Mouse (Mus musculus) midbrain, embryonic 11.5 days (tissue): ENCODE data around the gene Ppp1r27. TPM values are rescaled to one million over a fixed set of nuclear protein-coding genes. Genes with fewer than 3 reads are reported as not detected.

Experiments used
- ATAC-seq: fragments of 200-750 bp; cut with Nextera tagmentation; 2 replicates; pipeline ENCODE4 v1.8.0; 2017; ENCODE audit warnings: moderate TSS enrichment, moderate library complexity; ENCODE audit not compliant: low FRiP score
- DNase-seq: peaks from one replicate; pipeline ENCODE4 v3.0.0; 2015; ENCODE audit warnings: low spot score; ENCODE audit errors: missing footprints
- H3K27ac ChIP-seq: fragments of 300-500 bp; sonication (generic); 2 replicates; pipeline ENCODE4 v1.5.1; 2014; ENCODE audit warnings: low read depth, low read length
- H3K27me3 ChIP-seq: fragments of 300-500 bp; sonication (generic); 2 replicates; pipeline ENCODE4 v1.6.1; 2014; ENCODE audit warnings: mild to moderate bottlenecking, low read length, moderate library complexity, mixed read lengths; ENCODE audit not compliant: control insufficient read depth, insufficient read depth
- H3K36me3 ChIP-seq: fragments of 300-500 bp; sonication (generic); 2 replicates; pipeline ENCODE4 v1.6.1; 2014; ENCODE audit warnings: mild to moderate bottlenecking, low read length, moderate library complexity, mixed read lengths; ENCODE audit not compliant: control insufficient read depth, insufficient read depth
- H3K4me1 ChIP-seq: fragments of 300-500 bp; sonication (generic); 2 replicates; pipeline ENCODE4 v1.6.1; 2014; ENCODE audit warnings: low read length; ENCODE audit not compliant: control insufficient read depth, insufficient read depth
- H3K4me2 ChIP-seq: fragments of 300-500 bp; sonication (generic); 2 replicates; pipeline ENCODE4 v1.6.1; 2014; ENCODE audit warnings: mild to moderate bottlenecking, moderate library complexity
- H3K4me3 ChIP-seq: fragments of 300-500 bp; sonication (generic); 2 replicates; pipeline ENCODE4 v1.5.1; 2014; ENCODE audit warnings: low read depth, low read length
- H3K9ac ChIP-seq: fragments of 300-500 bp; sonication (generic); 2 replicates; pipeline ENCODE4 v1.6.1; 2014; ENCODE audit warnings: low read length
- H3K9me3 ChIP-seq: fragments of 300-500 bp; sonication (generic); 2 replicates; pipeline ENCODE4 v1.6.1; 2016; ENCODE audit warnings: low read length; ENCODE audit not compliant: control insufficient read depth
- WGBS: fragments of 180-500 bp; shearing (Covaris S2); extraction: QIAGEN DNeasy Blood & Tissue Kit; methylation state at CpG from one replicate; pipeline ENCODE4 v1.1.7; 2014; 5-methylcytosine and 5-hydroxymethylcytosine counted together
- polyA plus RNA-seq: library from polyadenylated mRNA; unstranded; fragments of >200 nt; fragmentation: Nextera tagmentation; extraction: Ambion mirVana; gene quantifications from 2 replicates; pipeline ENCODE4 v1.2.1, GENCODE M21; 2014

Gene Ppp1r27
- polyA plus RNA-seq, 1 experiment from 2014 or later: not detected

DNA sequence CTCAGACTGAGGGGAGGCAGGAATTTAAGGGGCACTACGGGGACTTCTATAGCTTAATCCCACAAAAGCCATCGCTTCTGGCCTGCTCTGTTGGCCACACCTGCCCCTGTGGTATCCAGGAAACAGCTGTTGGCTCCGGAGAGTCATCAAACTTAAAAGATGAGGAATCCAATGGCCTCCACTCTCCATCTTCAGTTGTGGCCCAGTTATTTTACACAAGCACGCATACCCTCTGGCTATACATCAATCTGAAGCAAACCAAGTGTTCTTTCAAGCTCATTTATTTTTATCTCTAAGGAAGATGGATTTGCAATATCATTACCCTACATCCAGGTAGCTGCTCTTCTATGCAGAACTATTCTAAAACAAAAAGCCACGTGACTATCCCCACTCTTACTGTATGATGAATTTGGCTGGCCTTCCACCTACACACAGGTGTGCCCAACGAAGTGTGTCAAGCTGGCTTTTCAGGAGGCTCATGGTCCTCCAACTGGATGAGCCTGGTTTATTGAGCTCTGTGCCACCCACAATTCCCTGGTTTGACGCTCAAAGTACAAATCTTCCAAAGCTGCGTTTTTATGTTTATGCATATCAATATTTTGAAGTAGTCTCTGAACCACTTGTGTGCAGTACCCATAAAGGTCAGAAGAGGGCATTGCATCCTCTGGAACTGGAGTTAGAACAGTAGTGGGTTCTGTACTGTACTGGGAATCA, 31.5 kb upstream of the Ppp1r27 start:
- H3K27me3 ChIP-seq: no peaks in the 10 kb centered on the region
- H3K9me3 ChIP-seq: no peaks in the 10 kb centered on the region; the same call in 1 of the 2 replicates
- DNase-seq (peak; percentile 89), ATAC-seq (no peak; the same call in 1 of the 2 replicates)
- 70% methylated on average over 8 of the region's 8 CpGs for WGBS
- H3K27ac ChIP-seq: peak overlapping the region; percentile 91
- peaks cover 22% of the 10 kb centered on the region for H3K4me1 ChIP-seq
- peak overlapping the region; percentile 96 for H3K4me2 ChIP-seq
- H3K36me3 ChIP-seq: peaks cover 31% of the 10 kb centered on the region
- peak overlapping the region; percentile 96 for H3K9ac ChIP-seq
- peak overlapping the region; percentile 100 for H3K4me3 ChIP-seq

DNA sequence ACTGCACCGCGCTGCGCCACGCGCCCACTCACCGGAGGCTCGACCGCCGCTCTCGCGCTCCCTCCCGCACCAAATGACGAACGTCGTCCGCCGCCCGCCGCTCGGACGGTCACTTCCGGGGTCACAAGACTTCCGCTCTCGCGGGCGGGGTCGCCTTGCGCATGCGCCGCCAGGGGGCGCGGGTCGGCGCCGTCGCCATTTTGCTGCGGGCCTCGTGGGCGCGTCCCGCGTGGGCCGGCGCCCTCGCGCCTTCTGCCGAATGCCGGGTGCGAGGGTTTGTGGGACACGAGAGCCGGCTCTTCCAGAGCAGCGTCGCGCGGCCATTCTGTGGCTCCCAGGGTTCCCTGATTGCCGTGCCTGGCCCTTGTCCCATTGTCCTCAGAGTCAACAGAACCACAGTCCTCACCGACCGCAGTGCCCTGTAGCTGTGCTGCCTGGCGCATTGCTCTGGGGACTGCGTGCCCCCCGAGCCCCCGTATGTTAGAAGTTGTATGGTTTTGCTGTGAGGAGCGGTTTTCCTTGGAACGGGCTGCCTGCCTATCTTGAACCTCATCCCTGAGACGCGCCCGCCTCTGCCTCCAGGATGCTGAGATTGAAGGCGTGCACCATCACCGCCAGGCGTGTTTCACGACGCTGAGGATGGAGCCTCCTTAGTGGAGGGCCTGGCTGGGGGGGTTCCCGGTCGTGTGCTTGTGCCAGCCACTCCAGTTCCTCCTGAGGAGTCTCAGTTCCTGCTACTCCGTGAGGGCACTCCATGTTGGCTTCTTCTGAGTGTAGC, 30.7 kb upstream of the Ppp1r27 start, which contains the start of gene Arhgdia:
TSS of gene Arhgdia (minus strand) at position 135 of the 778 bp plus-strand sequence.
- peaks cover 22% of the 10 kb centered on the region for H3K4me1 ChIP-seq
- peak within 1 kb of the TSS; percentile 100 for H3K4me3 ChIP-seq
- peak within 1 kb of the TSS; percentile 91 for H3K27ac ChIP-seq
- H3K4me2 ChIP-seq: peak within 1 kb of the TSS; percentile 96
- ATAC-seq (peak; percentile 67), DNase-seq (peak; percentile 99)
- H3K9ac ChIP-seq: peak within 1 kb of the TSS; percentile 96
- H3K9me3 ChIP-seq: no peaks in the 10 kb centered on the region; the same call in 1 of the 2 replicates
- no peaks in the 10 kb centered on the region for H3K27me3 ChIP-seq
- WGBS: 5% methylated on average over 62 of the region's 75 CpGs
- H3K36me3 ChIP-seq: peaks cover 31% of the 10 kb centered on the region

DNA sequence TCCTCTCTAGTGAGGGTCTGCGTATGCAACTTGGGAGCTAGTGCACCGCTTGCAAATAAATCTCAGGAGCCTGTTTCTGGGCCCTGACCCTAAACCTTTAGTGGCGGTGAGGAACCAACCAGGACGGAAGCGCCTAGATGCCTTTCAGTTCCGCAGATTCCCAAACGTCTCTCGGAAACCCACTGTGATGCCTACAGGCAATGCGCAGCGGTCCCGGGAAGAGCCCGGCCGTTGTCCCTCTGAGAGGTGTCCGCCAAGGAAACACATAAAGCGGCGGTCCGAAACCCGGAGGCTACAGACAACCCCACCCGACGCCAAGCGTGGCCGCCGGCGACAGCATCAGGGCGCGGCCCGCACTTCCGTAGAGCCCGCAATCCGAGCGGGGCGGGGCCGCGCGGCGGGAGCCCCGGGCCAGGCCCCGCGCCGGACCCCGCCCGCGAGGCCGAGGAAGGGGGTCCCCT, 30.0 kb upstream of the Ppp1r27 start:
- Histone ChIP-seq H3K4me2 (peak overlapping the region; percentile 96), H3K4me1 (peaks cover 22% of the 10 kb centered on the region), H3K27ac (peak overlapping the region; percentile 91), H3K36me3 (peaks cover 29% of the 10 kb centered on the region), H3K27me3 (no peaks in the 10 kb centered on the region), H3K9ac (peak overlapping the region; percentile 96), H3K4me3 (peak overlapping the region; percentile 100), H3K9me3 (no peaks in the 10 kb centered on the region; the same call in 1 of the 2 replicates)
- WGBS: under 1% methylated on average over 33 of the region's 44 CpGs
- DNase-seq (peak; percentile 93), ATAC-seq (peak; percentile 25; the same call in 1 of the 2 replicates)

DNA sequence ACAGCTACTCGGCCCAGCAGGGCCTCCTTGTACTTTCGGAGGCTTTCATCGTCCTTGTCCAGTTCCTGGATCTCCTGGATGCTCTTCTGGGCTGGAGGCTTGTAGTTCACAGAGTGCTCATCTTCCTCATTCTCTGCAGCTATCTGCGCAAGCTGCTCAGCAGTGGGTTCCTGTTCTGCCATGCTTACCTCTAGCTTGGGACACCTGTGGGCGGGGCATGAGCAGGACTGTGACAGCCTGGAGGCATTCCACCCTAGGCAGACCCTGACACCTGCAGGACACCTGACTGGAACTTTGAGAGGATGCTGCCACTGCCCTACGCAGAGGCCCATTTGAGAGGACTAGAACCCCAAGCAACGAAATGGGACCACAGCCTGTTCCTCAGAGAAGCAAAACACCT, 29.3 kb upstream of the Ppp1r27 start:
- Histone ChIP-seq H3K27me3 (no peaks in the 10 kb centered on the region), H3K4me3 (peak overlapping the region; percentile 100), H3K4me1 (peaks cover 22% of the 10 kb centered on the region), H3K4me2 (peak overlapping the region; percentile 96), H3K27ac (no peak overlapping the region), H3K9me3 (no peaks in the 10 kb centered on the region; the same call in 1 of the 2 replicates), H3K36me3 (peaks cover 25% of the 10 kb centered on the region), H3K9ac (peak overlapping the region; percentile 96)
- no peak for DNase-seq
- WGBS: 65% methylated on average over 7 of the region's 7 CpGs
- ATAC-seq: no peak

DNA sequence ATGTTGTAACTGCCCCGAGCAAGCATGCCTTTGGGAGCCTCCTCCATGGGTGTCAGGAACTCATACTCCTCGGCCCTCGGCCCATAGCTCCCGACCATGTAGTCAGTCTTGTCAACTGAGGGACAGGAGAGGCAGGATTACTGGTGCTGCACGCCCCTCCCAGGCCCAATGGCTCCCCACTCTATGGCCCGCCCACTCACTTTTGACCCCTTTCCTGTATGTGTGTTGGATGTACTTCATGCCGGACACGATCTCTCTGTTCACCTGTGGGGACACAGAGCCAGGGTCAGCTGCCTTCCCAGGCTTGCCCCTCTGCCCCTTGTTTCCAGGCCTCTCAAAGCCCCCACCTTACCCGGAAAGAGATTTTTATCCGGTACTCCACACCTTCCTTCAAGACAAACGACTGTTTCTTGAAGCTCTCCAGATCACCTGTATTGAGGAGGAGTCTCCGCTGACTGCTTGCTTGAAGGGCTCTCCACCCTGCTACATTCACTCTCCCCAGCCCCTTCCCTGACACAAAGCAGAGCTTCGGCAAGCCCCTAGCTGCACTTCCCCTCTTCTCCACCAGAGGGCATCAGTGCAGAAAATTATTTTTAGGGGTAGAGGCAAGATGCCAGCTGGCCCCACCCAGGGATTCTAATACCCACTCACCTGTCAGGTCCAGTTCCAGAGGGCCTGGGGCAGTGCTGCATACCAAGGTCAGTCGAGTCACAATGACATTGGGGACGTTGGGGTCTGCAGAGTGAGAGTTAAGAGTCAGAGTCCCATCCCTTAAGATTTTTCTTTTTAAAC, 28.6 kb upstream of the Ppp1r27 start:
- H3K9me3 ChIP-seq: no peaks in the 10 kb centered on the region; the same call in 1 of the 2 replicates
- H3K4me1 ChIP-seq: peaks cover 22% of the 10 kb centered on the region
- no peak overlapping the region; the same call in 1 of the 2 replicates for H3K27ac ChIP-seq
- H3K4me2 ChIP-seq: peak overlapping the region; percentile 96
- H3K4me3 ChIP-seq: peak overlapping the region; percentile 100
- ATAC-seq (no peak), DNase-seq (peak; percentile 99)
- 68% methylated on average over 15 of the region's 15 CpGs for WGBS
- H3K36me3 ChIP-seq: peaks cover 24% of the 10 kb centered on the region
- H3K27me3 ChIP-seq: no peaks in the 10 kb centered on the region
- peak overlapping the region; percentile 96 for H3K9ac ChIP-seq

DNA sequence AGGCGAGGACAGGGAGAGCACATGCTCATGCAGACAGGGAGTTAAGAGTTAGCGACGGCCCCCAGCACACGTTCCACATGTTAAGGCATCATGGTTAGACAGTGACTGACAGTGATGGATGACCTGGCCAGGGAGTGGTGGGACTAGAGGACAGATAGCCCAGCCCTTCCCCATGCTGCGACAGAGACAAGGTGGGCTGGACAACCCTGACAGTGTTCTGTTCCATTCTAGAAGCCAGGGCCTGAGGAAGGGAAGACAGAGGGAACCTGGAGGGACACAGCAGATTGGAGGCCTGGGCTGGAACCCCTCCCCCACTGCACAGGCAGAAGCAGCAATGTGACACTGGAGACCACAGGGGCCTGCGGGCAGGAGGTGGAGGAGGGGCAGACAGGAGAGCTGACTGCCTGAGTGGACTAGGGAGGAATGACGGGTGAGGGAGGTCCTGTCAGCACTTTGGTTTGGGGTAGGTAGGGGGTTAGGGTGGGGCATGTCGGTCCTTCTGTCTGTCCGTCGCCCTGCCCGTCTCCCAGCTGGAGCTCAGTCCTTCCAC, 27.8 kb upstream of the Ppp1r27 start:
- Histone ChIP-seq H3K9me3 (no peaks in the 10 kb centered on the region; the same call in 1 of the 2 replicates), H3K4me2 (no peak overlapping the region), H3K27me3 (no peaks in the 10 kb centered on the region), H3K4me3 (no peak overlapping the region; the same call in 1 of the 2 replicates), H3K36me3 (peaks cover 24% of the 10 kb centered on the region), H3K27ac (no peak overlapping the region), H3K4me1 (peaks cover 26% of the 10 kb centered on the region), H3K9ac (no peak overlapping the region)
- DNase-seq (no peak), ATAC-seq (no peak)
- 88% methylated on average over 11 of the region's 11 CpGs for WGBS

DNA sequence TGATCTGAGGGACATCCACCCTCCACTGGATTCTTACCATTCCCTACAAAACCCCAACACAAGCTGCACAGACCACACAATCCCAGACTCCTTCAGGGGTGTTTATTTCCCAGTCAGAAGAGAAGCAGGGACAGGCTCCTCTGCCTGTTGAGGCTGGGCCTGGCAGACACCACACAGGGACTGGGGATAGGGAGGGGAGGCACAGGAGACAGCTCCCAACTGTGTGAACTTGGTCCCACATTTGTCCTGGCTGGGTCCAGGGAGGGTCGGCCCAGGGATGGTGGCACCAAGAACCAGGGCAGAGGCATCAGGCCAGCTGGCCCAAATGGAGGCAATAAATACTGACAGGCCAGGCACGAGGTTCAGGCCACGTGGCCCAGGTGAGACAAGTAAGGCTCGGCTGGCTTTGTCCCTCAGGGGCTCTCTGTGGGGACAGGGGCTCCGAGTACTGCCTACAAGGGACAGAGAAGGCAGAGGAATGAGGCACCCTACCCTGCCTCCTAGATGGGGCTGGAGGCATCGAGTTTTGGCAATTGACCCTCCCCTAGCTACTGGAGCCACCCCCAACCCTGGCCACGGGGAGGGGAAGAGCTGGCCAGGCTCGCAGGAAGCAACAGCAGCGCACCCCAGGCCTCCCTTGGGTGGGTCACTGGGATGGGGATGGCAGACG, 27.2 kb upstream of the Ppp1r27 start:
- Histone ChIP-seq H3K4me1 (peaks cover 26% of the 10 kb centered on the region), H3K36me3 (peaks cover 22% of the 10 kb centered on the region), H3K4me3 (no peak overlapping the region), H3K9ac (no peak overlapping the region), H3K9me3 (no peaks in the 10 kb centered on the region), H3K27me3 (no peaks in the 10 kb centered on the region), H3K27ac (no peak overlapping the region), H3K4me2 (no peak overlapping the region)
- 93% methylated on average over 10 of the region's 10 CpGs for WGBS
- ATAC-seq (no peak), DNase-seq (no peak)
